Mouse (Mus musculus) ES-E14 (cell line): ENCODE measurements around the gene Zfp317. TPM values are rescaled to one million over a fixed set of nuclear protein-coding genes. Genes with fewer than 3 reads are reported as not detected.
A peak's percentile ranks its signal among the peaks of the same experiment; 100 is the strongest.
"Not testable (repeated sequence)": the region's sequence is repeated elsewhere in the genome, so short reads cannot be mapped to it uniquely, and the experiment has no call there.

Source experiments
- DNase-seq: peaks from one replicate; pipeline ENCODE4 v3.0.0-alpha.2; 2013; ENCODE audit warnings: low read depth, low spot score
- H3K27ac ChIP-seq: 2 replicates; pipeline ENCODE4 v1.5.1; 2012; ENCODE audit warnings: low read depth, mild to moderate bottlenecking, low read length, moderate library complexity, mixed read lengths; ENCODE audit not compliant: poor library complexity, insufficient read depth, severe bottlenecking
- H3K36me3 ChIP-seq: 2 replicates; pipeline ENCODE4 v1.6.1; 2012; ENCODE audit warnings: mild to moderate bottlenecking, low read length, moderate library complexity, mixed read lengths; ENCODE audit not compliant: control insufficient read depth, poor library complexity, insufficient read depth, severe bottlenecking
- H3K4me1 ChIP-seq, 2 experiments: fragments of 150-350 bp in 1 of 2; sonication (generic) in 1 of 2; 2 replicates each; pipeline ENCODE4 v1.6.1; 2012; ENCODE audit warnings: low read length in 2 of 2, mild to moderate bottlenecking in 1 of 2, mixed read lengths in 1 of 2; ENCODE audit not compliant: control insufficient read depth in 2 of 2, insufficient read depth in 2 of 2, poor library complexity in 1 of 2
- H3K4me3 ChIP-seq, 2 experiments: fragments of 150-350 bp in 1 of 2; sonication (generic) in 1 of 2; 2 replicates each; pipeline ENCODE4 v1.5.1; 2012; ENCODE audit warnings: low read length in 2 of 2, low read depth in 1 of 2, mild to moderate bottlenecking in 1 of 2, mixed read lengths in 1 of 2; ENCODE audit not compliant: insufficient read depth in 1 of 2, poor library complexity in 1 of 2, severe bottlenecking in 1 of 2
- H3K9ac ChIP-seq: 2 replicates; pipeline ENCODE4 v1.6.1; 2012; ENCODE audit warnings: low read depth, mild to moderate bottlenecking, low read length, mixed read lengths; ENCODE audit not compliant: poor library complexity, insufficient read depth, severe bottlenecking
- H3K9me3 ChIP-seq: fragments of 150-350 bp; sonication (generic); 2 replicates; pipeline ENCODE4 v1.6.1; 2012; ENCODE audit warnings: low read depth, mild to moderate bottlenecking, low read length; ENCODE audit not compliant: control insufficient read depth, insufficient read depth
- CHD2 ChIP-seq: IDR thresholded peaks from 2 replicates; pipeline ENCODE4 v1.6.1; 2014; ENCODE audit warnings: mild to moderate bottlenecking, low read depth, low read length, inconsistent platforms
- HCFC1 ChIP-seq: IDR thresholded peaks from 2 replicates; pipeline ENCODE4 v1.6.1; 2012; ENCODE audit warnings: low read length, inconsistent platforms, borderline replicate concordance; ENCODE audit not compliant: insufficient read depth
- MAFK ChIP-seq: IDR thresholded peaks from 2 replicates; pipeline ENCODE4 v1.6.1; 2014; ENCODE audit warnings: mild to moderate bottlenecking, low read depth, low read length, inconsistent platforms; ENCODE audit not compliant: insufficient read depth
- ZC3H11A ChIP-seq: IDR thresholded peaks from 2 replicates; pipeline ENCODE4 v1.6.1; 2012; ENCODE audit warnings: low read depth, mild to moderate bottlenecking, inconsistent platforms, low read length, borderline replicate concordance
- ZNF384 ChIP-seq: IDR thresholded peaks from 2 replicates; pipeline ENCODE4 v1.6.1; 2012; ENCODE audit warnings: low read depth, low read length, inconsistent platforms
- in situ Hi-C, 2 experiments: fragments of 600-800 bp; cut with MboI; formaldehyde crosslinking; loops; one replicate each; pipeline ENCODE4 v1.15.1; 2025; ENCODE audit warnings: low sequenced_read_pairs in 2 of 2, inconsistent platforms in 1 of 2; ENCODE audit not compliant: unreplicated experiment in 2 of 2
- total RNA-seq: library from RNA; depleted of rRNA; stranded (reverse); fragments of 300-350 nt; gene quantifications from 2 replicates; pipeline ENCODE4 v1.2.3, GENCODE M21; 2012

Gene Zfp317
- total RNA-seq, 1 experiment: 27.5 TPM

GRCm38 (mm10) chr9:19645193-19645592 lies 23.3 kb downstream of the Zfp317 start:
- TF ChIP-seq ZNF384: no peak
- TF ChIP-seq ZC3H11A: no peak
- no peak for TF ChIP-seq CHD2
- TF ChIP-seq MAFK: no peak
- no peak for TF ChIP-seq HCFC1

GRCm38 (mm10) chr9:19690281-19690680 lies 68.4 kb downstream of the Zfp317 start:
- no peak overlapping the region for H3K9ac ChIP-seq
- H3K27ac ChIP-seq: no peak overlapping the region
- in situ Hi-C loops: no loop called here
- TF ChIP-seq CHD2 (no peak), HCFC1 (no peak), ZC3H11A (no peak), MAFK (no peak), ZNF384 (no peak)
- no peak for DNase-seq
- no peak overlapping the region for H3K4me3 ChIP-seq
- H3K36me3 ChIP-seq: no peaks in the 10 kb centered on the region
- H3K9me3 ChIP-seq: no peaks in the 10 kb centered on the region; the same call in 1 of the 2 replicates
- H3K4me1 ChIP-seq: peaks cover 0 to 6% of the 10 kb centered on the region in 2 experiments; a peak in 2 of 4 replicates

More at GRCm38 (mm10) chr9:19645193-19645592, 23.3 kb downstream of the Zfp317 start:
- no peak for DNase-seq
- Histone ChIP-seq H3K4me1 (no peaks in the 10 kb centered on the region), H3K9me3 (no peaks in the 10 kb centered on the region), H3K36me3 (peaks cover 23% of the 10 kb centered on the region), H3K4me3 (no peak overlapping the region), H3K27ac (no peak overlapping the region), H3K9ac (no peak overlapping the region)
- in situ Hi-C loops: no loop called here

- no peak for DNase-seq
- no peaks in the 10 kb centered on the region for H3K36me3 ChIP-seq
- no peak overlapping the region for H3K4me3 ChIP-seq
- no peak overlapping the region for H3K9ac ChIP-seq
- H3K9me3 ChIP-seq: no peaks in the 10 kb centered on the region; the same call in 1 of the 2 replicates
- in situ Hi-C loops: no loop called here
- TF ChIP-seq HCFC1: no peak
- TF ChIP-seq CHD2: no peak
- no peak for TF ChIP-seq MAFK
- no peak for TF ChIP-seq ZNF384
- TF ChIP-seq ZC3H11A: no peak
- H3K4me1 ChIP-seq: peaks cover 0 to 8% of the 10 kb centered on the region in 2 experiments; a peak in 2 of 4 replicates
- H3K27ac ChIP-seq: no peak overlapping the region
Observed at GRCm38 (mm10) chr9:19691426-19691825, 69.5 kb downstream of the Zfp317 start.

- no peak for DNase-seq
- H3K27ac ChIP-seq: no peak overlapping the region
- H3K9ac ChIP-seq: no peak overlapping the region
- in situ Hi-C loops: no loop called here
- H3K4me1 ChIP-seq: peaks cover 0 to 8% of the 10 kb centered on the region in 2 experiments; a peak in 2 of 4 replicates
- H3K9me3 ChIP-seq: no peaks in the 10 kb centered on the region; the same call in 1 of the 2 replicates
- TF ChIP-seq ZC3H11A (no peak), HCFC1 (no peak)
- H3K36me3 ChIP-seq: no peaks in the 10 kb centered on the region
- no peak overlapping the region for H3K4me3 ChIP-seq
Observed at GRCm38 (mm10) chr9:19692430-19692829, 70.5 kb downstream of the Zfp317 start.

GRCm38 (mm10) chr9:19694285-19694684 lies 72.4 kb downstream of the Zfp317 start:
- peak overlapping the region; percentile 57; the same call in 1 of the 2 replicates for H3K27ac ChIP-seq
- peak; percentile 34 for DNase-seq
- H3K9me3 ChIP-seq, H3K36me3 ChIP-seq, in situ Hi-C loops, H3K4me1 ChIP-seq, H3K9ac ChIP-seq, H3K4me3 ChIP-seq: not testable (repeated sequence)
- peak; percentile 77 for TF ChIP-seq MAFK
